Mouse (Mus musculus) layer of hippocampus, adult 11-12 months (tissue): ENCODE measurements at regions not wholly inside any gene's neighbourhood (a gene's known extent, or its start where the extent isn't known, plus 50 kb on each side); places are given as distances from the start of the nearest gene placed in this dataset.

ENCODE experiments used
- DNase-seq: peaks from one replicate; pipeline ENCODE4 v3.0.0; 2022; ENCODE audit warnings: low spot score

DNA sequence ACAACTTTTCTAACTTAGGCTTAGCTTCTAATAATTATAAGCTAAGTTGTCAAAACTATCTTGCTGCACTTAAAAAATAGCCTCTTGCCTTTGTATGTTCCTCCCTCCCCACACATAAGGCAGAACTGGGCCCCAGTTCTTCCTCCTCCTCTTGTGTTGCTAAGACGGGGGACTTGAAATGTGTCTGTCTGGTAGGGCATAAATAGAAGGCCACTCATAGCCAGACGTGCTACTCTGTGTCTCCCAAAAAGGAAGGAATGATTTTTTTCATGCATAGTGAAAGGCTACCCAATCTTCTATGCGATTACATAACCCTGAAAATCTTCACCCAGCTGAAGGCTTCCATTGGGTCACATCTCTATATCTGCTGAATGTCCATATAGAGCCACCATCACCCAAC, 183.5 kb downstream of the Hsfy2 start:
- DNase-seq, result no peak

DNA sequence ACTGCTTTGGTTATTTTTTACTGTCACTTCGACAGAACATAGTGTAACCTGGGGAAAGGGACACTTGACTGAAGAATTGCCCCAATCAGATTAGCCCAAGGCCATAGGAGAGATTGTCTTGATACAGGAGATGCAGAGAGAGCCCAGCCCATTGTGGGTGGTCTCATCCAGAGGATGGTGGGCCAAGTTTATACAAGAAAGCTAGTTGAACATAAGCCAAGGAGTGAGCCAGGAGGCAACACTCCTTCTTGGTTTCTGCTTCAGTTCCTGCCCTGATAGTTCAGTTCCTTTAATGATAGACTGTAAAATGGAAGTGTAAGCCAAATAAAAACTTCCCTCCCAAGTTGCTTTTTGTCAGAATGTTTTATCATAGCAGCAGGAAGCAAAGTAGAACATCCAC, 194.4 kb downstream of the Hsfy2 start:
- no peak for DNase-seq

DNA sequence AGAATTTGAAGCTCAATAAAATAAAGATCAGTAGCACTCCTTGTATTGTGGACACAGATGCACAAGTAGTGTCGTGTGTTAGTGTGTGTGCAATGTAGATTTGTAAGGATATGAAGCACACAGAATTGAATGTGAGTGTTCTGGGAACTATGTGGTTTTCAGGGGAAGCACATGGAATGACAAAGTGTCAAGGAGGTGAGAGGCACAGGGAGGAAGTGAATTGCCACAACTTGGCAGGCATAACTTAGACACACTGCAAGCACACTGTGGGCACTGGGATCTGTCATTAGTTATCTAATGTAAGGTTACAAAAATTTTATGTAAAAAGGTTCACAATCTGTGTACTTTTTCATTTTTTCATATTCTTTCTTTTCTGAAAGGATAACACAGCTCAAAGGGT, 230.4 kb downstream of the Hsfy2 start:
- DNase-seq, result no peak

DNA sequence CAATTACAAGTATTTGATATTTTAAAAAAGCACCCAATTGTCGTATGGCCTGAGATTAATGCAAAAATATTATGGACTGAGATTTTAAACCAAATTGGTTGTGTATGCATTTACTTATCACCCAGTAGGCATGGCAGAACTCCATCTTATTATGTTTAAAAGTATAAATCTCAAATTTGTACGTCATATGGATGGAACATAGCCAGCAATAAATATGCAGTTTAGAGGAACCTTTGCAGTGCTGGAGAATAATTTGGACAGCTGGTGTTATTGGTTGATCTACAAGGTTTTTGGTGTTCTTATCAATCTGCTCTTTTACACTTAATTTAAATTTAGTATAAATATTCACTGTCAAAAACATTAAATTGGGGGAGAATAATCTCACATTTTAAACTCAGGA, 233.9 kb downstream of the Hsfy2 start:
- no peak for DNase-seq

- DNase-seq, result no peak
Measured at GRCm38 (mm10) chr1:56395832-56396231, 241.4 kb downstream of the Hsfy2 start.

GRCm38 (mm10) chr1:56387086-56387485, 250.1 kb downstream of the Hsfy2 start:
- no peak for DNase-seq

GRCm38 (mm10) chr1:56366319-56366718, 270.9 kb downstream of the Hsfy2 start:
- no peak for DNase-seq

DNA sequence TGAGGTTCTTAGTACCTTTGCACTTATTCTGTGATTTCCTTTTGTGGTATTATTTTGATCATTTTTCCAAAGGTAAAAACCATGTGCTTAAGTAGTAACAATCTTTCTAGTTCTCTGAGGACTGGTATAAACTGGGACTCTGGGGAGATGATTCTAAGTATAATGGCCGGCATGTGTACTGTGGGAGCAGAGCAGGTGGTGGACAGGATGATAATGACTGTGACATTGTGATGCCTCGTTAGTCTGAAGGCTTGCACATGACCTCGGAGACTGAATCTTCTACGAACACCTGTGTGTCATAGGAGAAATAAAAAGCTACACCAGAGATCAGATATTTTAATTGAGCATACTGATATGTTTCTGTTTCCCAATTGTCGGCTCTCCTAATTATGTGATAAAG, 276.4 kb downstream of the Hsfy2 start:
- DNase-seq, result no peak

DNA sequence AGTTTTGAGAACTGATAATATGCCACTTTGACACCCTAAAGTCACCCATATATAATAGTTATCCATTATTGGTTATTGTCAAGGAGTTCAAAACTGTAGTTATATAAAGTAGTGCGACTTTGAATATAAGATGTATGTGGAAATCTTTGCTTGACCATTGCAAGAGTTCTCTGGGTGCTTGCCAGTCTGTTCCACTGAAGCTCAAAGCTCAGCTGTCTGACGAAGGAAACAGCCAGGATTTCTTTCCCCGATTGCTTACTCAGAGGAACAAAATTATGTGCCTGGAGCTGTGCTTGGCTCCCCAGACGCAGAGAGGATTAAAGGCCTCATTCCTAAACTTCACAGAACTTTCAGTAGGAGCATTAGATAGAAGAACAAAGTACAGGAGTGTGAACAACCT, 290.6 kb downstream of the Hsfy2 start:
- DNase-seq, result no peak

- DNase-seq, result no peak
Measured at GRCm38 (mm10) chr1:56344952-56345351, 292.3 kb downstream of the Hsfy2 start.

DNA sequence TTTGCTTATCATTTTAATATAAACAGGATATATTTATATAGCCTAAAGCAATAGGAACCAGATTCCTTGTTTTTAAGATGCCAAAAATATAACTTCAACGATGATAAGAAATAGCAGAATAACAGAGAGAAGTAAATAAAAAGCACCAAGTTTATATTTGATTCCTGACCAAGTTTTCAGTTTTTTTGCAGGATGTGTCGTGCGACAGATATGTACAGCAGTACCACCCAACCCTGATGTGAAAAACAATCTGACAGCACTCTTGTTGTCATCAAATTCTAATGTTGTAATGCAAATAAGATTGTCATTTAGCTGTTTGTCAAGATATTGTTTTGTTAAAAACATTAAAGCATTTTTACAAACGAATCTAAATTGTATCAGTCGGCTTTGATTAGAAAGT, 309.9 kb downstream of the Hsfy2 start:
- DNase-seq, result no peak

DNA sequence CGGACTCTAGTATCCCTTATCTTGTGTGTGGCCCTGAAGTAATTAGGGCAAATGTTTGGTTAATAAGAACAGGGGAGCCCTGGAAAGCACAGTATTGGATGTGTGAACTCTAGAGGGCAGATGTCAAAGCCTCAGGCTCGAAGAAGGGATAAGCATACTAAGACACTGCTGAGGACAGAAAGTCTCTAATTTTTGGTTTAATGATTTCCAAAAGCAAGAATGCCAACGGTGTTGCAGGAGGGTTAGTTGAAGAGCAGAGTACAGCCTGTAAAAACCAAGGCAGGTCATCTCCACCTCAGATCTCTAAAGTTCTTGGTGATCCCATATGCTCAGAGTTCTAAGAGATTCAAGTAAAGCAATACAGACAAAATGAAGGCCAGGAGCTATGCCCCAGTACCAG, 328.6 kb downstream of the Hsfy2 start:
- DNase-seq, result no peak

- no peak for DNase-seq
Measured at GRCm38 (mm10) chr1:56294391-56294790, 342.8 kb downstream of the Hsfy2 start.

DNA sequence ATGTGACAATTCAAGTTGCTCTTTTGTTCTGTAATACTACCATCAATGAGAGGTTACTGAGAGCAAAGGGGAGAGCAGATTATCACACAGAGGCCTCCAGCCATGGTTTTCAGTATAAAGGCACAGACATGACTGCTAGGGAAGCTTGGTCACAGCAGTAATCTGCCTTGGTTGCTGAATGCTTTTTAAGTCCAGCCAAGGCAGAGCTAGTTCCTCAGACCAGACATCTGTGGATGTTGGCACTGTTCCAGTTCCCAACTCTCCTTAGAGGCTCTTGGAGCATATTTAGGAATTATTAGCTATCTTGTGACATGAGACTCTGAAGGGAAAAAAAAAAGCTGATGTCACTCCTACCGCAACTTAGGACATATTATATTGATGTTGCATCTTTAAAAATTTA, 347.5 kb downstream of the Hsfy2 start:
- DNase-seq, result no peak

DNA sequence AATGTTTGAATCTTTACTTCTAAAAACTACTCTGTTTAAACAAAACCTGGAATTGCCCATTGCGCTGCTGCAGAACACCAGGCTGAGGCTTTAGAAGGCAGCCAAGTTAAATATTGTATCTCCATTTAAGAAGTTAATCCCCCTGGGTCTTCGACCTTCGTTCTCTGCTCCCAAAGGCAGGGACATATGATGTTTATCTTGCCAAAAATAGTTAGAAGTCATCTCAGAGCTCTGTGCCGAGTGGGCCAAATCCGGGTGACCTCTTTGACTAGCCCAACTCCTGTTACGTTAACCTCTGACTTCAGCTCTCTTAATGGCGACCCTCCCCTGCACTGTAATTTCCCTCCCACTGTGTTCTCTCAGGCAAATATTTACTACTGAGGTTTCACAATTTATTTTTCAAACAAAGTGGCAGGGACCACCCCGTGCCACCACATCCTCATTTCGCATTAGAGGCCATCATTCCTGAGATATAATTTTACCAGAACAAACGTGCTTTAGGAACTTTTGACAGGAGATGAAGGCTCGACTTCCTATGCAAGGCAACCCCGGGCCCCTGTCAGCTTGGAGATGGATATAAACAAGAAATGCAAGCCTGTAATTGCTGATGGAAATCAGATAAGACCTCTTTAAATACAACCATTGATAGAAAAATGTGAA, 350.7 kb downstream of the Hsfy2 start:
- no peak for DNase-seq

DNA sequence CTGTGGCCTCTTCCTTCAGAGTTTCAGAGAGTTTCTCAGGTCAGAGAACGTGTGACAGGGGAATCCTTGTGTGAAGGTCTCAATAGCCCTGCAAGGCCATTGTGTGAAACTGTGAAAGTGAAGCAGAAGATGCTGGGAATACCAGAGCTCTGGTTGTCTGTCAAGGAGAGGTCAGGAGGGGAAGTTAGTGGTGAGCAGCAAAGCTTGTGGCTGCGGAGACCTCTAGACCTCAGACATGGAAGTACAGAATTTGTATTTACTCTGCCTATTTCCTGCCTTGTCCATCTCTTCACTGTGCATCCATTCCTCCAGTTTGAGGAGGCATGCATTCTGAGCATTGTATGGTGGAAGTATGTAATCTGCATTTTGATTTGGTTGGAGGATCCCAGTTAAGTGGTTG, 375.5 kb downstream of the Hsfy2 start:
- no peak for DNase-seq

DNA sequence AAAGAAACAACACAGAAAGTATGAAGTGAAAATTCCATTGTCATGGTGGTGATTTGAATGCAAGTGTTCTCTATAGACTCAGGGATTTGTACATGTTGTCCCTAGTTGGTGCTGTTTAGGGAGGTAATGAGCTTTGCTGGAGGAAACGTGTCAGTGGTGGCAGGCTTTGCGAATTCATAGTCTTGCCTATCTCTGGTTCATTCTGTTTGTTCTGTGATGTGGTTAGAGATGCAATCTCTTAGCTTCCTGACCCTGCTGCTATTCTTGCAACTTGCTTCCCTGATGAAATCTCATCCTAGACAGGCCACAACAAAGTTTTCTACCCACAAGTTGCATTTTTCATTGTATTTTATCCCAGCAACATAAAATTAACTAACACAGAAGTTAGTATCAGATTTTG, 376.5 kb downstream of the Hsfy2 start:
- DNase-seq, result no peak

- DNase-seq, result peak; percentile 37
Measured at GRCm38 (mm10) chr1:56256839-56257490, 380.3 kb downstream of the Hsfy2 start.

DNA sequence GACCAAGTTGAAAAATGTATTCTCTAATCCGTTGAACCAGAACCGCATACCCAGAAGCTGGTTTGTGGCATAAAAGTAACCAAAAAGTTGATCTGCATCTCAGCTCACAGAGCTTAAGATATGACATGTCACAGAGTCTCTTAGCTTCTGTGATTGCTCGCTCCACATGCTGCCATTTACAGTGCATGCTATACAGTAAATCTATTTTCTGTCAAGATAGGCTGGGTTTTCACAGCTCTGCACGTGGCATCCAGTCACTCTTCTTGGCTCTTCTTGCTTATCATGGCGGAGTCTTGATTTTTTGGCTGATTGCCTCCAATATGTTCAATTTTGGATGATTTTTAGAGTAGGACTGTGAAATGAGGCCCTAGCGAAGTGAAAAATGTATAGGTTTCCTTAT, 397.5 kb downstream of the Hsfy2 start:
- DNase-seq, result no peak

DNA sequence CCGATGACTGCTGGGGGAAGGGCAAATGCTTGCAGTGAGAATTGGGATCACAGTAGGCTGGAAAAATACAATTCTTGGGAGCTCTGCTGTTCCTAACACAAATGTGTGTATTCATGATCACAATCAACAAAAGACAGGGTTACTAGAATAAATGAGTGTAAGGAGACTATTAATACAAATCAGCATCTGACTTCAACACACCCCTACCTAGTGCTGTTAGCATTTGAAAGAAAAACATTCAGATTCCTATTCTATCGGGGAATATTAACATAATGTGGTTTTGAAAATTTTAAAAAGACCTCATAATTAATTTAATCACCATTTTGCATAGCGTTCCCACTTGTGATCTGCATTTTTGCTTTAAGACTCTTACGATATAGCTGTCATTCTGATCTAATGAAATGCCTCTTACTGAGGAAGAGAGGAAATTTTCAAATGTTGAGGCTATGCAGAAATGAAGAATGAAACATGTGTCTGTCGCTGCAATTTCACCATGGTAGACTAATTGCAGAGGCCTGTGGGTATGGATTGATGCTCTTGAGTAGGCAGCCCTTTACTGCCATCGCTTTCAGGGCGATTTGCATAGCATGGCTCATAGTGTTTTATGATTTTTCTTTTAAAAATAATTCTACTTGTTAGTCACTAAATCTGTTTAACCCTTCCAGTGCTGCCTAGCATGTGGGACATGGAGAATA, 410.8 kb downstream of the Hsfy2 start:
- DNase-seq, result no peak

DNA sequence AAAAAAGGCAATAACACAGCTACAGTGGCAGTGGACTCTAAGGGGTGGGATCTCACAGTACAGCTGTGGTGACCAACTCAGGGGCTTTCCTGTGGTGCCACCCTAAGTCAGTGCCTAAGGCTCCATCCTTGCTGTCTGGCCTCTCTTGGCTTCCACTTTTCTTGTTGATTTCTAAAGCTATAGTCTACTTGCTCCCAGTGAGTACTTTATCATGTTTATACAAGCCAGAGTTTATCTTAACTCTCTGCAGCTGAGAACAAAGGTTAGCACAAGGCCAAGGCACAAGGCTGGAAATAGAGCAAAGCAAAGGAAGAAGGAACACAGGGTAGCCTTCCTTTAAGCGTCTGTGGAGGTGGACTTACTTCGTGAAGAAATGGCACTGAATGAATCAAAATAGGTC, 417.5 kb downstream of the Hsfy2 start:
- DNase-seq, result no peak

DNA sequence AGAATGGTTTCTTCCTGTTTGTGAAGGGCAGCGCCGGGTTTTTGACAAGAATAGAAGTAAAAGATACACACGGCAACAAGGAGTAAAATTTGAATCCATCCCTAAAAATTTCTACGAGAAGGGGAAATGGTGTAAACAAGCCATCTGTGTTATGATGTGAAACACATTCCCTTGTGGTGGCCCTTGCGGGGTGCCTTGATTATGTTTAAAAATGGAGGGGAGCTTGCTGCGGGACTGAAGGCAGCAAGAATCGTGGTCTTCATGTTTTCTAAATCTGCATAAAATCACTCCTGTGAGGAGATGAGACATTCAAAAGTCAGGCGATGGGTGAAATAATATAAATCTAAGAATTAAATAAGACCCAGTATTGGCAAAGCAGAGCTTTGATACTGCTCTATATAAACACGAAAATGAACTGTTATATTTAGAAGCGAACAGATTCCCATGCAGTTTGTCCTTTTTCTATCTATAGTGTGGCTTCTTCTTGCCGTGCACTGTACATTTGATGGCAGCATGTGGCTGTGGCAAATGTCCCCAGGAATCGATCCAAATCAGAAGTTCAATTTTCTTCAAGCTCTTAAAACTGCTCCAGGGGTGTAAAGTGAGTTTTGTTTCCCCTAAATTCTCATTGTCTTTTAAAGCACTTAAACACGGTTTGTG, 426.4 kb downstream of the Hsfy2 start:
- DNase-seq, result no peak

GRCm38 (mm10) chr1:56206615-56207267, 430.5 kb downstream of the Hsfy2 start:
- DNase-seq, result no peak
